Mouse (Mus musculus): Measurements from ENCODE around the gene Pygb. TPM values are rescaled to one million over a fixed set of nuclear protein-coding genes. Genes with fewer than 3 reads are reported as not detected.

The Pygb gene
- polyA plus RNA-seq, 1 experiment from 2014 or later: 62.4 TPM

DNA sequence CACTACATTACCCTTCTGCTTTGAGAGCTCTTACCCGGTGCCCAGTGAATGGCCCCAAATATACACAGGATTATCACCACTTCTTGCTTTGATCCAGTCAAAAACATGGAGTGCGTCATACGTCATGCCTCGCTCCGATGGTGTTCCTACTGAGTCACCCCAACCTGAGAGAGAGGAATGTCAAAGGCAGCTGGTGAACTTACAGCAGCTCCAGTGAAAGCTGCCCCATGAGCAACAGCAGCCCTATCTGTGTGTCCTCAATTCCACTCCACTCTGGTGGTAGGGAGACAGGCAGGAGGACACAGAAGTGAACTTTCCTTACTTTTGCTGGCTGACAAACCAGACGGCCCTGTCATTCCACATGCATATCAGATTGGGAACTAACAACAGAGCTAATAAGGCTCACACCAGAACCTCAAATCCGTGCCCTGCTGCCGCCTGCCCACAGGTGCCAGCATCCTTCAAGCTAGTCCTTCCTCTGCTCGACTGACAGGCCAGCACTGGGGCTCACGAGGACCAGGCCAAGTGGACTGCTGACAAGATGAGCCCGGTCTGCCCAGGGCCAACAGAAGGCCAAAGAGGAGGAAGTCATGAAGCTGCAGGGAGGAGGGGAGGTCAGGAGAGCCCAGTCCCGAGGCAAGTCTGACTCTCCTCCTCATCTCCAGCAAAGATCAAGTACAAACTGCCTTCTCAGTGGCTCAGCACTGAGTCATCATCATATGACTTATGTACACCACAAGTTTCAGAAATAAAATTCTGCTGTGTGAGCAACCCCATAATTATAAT, 53.3 kb downstream of the Pygb start:
- no peaks in the 10 kb centered on the region for H3K27me3 ChIP-seq (replicated peaks; ENCODE audit: control insufficient read depth, insufficient read depth, low read length)
- H3K36me3 ChIP-seq (ENCODE audit: control insufficient read depth, insufficient read depth, low read length): 0 out of 2 replicates have a peak, but pooled peaks cover 7% of the 10 kb centered on the region
- 74% methylated on average over 12 of the region's 12 CpGs for WGBS
- H3K9ac ChIP-seq (ENCODE audit: low read depth, low read length): no peak overlapping the region
- H3K27ac ChIP-seq (replicated peaks; ENCODE audit: low read depth, low read length): no peak overlapping the region
- no peak overlapping the region for H3K4me2 ChIP-seq (ENCODE audit: low read depth, low read length)
- H3K4me1 ChIP-seq (ENCODE audit: control insufficient read depth, insufficient read depth, low read length): no peaks in the 10 kb centered on the region
- DNase-seq (ENCODE audit: low spot score): no peak
- ATAC-seq (ENCODE audit: low read depth): no peak
- no peak overlapping the region for H3K4me3 ChIP-seq (ENCODE audit: low read depth, low read length)
- no peaks in the 10 kb centered on the region for H3K9me3 ChIP-seq (ENCODE audit: control insufficient read depth, low read length)

DNA sequence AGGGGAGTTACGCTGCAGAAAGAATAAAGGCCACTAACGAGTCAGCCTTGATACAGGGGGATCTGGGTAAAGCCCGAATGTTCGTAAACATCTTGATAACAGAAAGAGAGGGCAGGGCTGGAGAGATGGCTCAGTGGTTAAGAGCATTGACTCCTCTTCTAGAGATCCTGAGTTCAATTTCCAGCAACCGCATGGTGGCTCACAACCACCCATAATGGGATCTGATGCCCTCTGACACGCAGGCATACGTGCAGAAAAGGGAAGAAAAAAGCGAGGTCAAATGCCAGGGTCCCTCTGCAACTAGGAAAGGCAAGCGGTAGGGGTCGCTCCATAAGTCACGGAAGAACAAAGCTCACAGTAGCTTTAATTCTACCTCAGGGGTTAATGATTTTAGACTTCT, 54.6 kb downstream of the Pygb start:
- no peak overlapping the region for H3K9ac ChIP-seq (ENCODE audit: low read depth, low read length)
- H3K9me3 ChIP-seq (ENCODE audit: control insufficient read depth, low read length): no peaks in the 10 kb centered on the region
- no peak overlapping the region for H3K27ac ChIP-seq (replicated peaks; ENCODE audit: low read depth, low read length)
- no peak overlapping the region for H3K4me2 ChIP-seq (ENCODE audit: low read depth, low read length)
- WGBS: 76% methylated on average over 11 of the region's 11 CpGs
- ATAC-seq (ENCODE audit: low read depth): no peak
- H3K27me3 ChIP-seq (replicated peaks; ENCODE audit: control insufficient read depth, insufficient read depth, low read length): no peaks in the 10 kb centered on the region
- no peak overlapping the region for H3K4me3 ChIP-seq (ENCODE audit: low read depth, low read length)
- DNase-seq (ENCODE audit: low spot score): no peak
- 0 out of 2 replicates have a peak, but pooled peaks cover 6% of the 10 kb centered on the region for H3K36me3 ChIP-seq (ENCODE audit: control insufficient read depth, insufficient read depth, low read length)
- H3K4me1 ChIP-seq (ENCODE audit: control insufficient read depth, insufficient read depth, low read length): no peaks in the 10 kb centered on the region

DNA sequence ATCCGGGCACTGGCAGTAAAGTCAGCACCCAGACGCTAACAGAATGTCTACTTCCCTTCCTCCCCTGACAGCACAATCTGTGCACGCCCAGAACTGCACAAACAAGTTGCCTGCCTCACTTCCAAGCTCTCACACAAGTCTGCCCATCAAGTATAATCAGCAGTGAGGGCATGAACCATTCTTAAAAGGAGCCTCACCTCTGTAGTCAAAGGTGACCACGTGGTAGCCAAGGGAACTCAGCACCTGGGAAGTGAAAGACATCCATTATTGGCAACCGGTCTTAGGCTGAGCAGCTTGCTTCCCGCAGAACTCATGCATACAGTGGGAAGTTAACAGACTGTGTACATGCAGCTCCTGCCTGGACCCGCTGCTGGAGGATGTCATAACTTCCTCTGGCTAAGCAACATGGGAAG, 55.5 kb downstream of the Pygb start:
- no peak for DNase-seq (ENCODE audit: low spot score)
- Histone ChIP-seq H3K4me2 (ENCODE audit: low read depth, low read length) (no peak overlapping the region), H3K4me1 (ENCODE audit: control insufficient read depth, insufficient read depth, low read length) (no peaks in the 10 kb centered on the region), H3K36me3 (ENCODE audit: control insufficient read depth, insufficient read depth, low read length) (peaks cover 6% of the 10 kb centered on the region; the same call in 1 of the 2 replicates), H3K9me3 (ENCODE audit: control insufficient read depth, low read length) (no peaks in the 10 kb centered on the region), H3K27ac (replicated peaks; ENCODE audit: low read depth, low read length) (no peak overlapping the region), H3K4me3 (ENCODE audit: low read depth, low read length) (no peak overlapping the region), H3K9ac (ENCODE audit: low read depth, low read length) (no peak overlapping the region), H3K27me3 (replicated peaks; ENCODE audit: control insufficient read depth, insufficient read depth, low read length) (no peaks in the 10 kb centered on the region)
- WGBS: 70% methylated on average over 7 of the region's 7 CpGs
- no peak for ATAC-seq (ENCODE audit: low read depth)

DNA sequence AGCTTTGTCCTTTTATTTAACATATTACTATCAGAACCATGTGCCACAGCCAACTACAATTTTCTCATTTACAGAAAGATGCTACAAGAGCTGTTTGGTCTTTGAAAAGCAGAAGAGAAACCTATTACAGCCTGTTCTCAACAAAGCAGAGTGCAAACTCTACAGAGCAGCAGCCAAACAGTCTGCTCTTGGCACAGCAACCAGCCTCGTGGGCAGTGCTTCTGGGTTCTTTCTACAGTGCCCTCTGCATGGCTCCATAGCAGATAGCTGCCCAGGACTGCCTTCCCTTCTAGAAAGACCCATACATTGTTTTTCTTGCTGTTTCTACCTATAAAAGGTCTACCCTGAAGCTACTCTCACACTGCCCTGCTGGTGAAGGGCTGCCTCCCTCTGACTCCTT, 58.3 kb downstream of the Pygb start:
- Histone ChIP-seq H3K4me3 (ENCODE audit: low read depth, low read length) (no peak overlapping the region), H3K36me3 (ENCODE audit: control insufficient read depth, insufficient read depth, low read length) (no peaks in the 10 kb centered on the region; the same call in 1 of the 2 replicates), H3K9me3 (ENCODE audit: control insufficient read depth, low read length) (no peaks in the 10 kb centered on the region), H3K9ac (ENCODE audit: low read depth, low read length) (no peak overlapping the region), H3K4me1 (ENCODE audit: control insufficient read depth, insufficient read depth, low read length) (no peaks in the 10 kb centered on the region), H3K27me3 (replicated peaks; ENCODE audit: control insufficient read depth, insufficient read depth, low read length) (no peaks in the 10 kb centered on the region), H3K27ac (replicated peaks; ENCODE audit: low read depth, low read length) (no peak overlapping the region), H3K4me2 (ENCODE audit: low read depth, low read length) (no peak overlapping the region)
- ATAC-seq (ENCODE audit: low read depth) (no peak), DNase-seq (ENCODE audit: low spot score) (no peak)
- WGBS: 80% methylated on average over 1 of the region's 1 CpGs

DNA sequence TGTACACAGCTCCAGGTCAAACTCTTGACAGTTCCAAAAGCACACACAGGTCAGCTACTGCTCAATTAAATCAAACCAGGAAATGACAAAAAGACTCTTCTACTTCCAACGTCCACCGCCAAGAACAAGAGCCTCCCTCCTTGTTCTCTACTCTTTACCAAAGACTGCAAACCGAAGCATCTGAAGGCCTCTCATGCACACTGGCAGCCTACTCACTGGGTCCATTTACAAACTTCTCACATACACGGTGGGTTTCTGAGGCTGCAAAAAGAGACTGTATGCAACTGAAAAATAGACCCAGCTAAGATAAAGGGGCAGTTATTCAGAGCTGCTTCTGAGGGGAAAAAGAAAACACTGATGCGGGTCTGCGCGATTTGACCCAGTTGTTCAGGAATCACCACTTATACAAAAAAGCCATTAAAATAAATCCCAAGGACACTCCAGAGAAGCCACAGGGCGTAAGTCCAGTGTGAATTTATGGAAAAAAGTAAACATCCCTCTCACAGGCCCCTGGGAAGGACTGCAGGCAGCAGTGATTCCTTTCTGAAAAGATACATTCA, 61.0 kb downstream of the Pygb start:
- WGBS: 76% methylated on average over 8 of the region's 8 CpGs
- no peak for DNase-seq (ENCODE audit: low spot score)

DNA sequence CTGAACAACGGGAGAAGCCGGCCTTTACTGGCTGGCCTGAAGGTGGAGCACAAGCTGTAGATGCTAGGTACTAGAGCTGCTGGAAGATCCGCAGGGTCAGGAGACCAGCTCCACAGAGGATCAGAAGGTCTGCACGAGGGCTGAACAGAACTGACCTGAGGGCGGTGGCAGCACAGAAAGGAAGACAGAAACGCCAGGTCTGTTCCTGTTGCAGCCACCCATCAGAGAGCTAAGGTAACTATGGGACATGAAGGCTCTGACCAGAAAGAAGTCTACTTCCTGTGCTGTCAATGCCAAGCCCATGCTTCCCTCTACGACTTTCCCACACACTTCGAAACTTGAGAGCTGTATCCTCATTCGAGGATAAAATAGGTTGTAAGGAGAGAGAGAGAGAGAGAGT, 64.7 kb downstream of the Pygb start:
- Histone ChIP-seq H3K4me2 (ENCODE audit: low read depth, low read length) (no peak overlapping the region), H3K9ac (ENCODE audit: low read depth, low read length) (no peak overlapping the region), H3K36me3 (ENCODE audit: control insufficient read depth, insufficient read depth, low read length) (no peaks in the 10 kb centered on the region; the same call in 1 of the 2 replicates), H3K4me3 (ENCODE audit: low read depth, low read length) (no peak overlapping the region), H3K27ac (replicated peaks; ENCODE audit: low read depth, low read length) (no peak overlapping the region), H3K4me1 (ENCODE audit: control insufficient read depth, insufficient read depth, low read length) (no peaks in the 10 kb centered on the region), H3K9me3 (ENCODE audit: control insufficient read depth, low read length) (no peaks in the 10 kb centered on the region), H3K27me3 (replicated peaks; ENCODE audit: control insufficient read depth, insufficient read depth, low read length) (no peaks in the 10 kb centered on the region)
- no peak for ATAC-seq (ENCODE audit: low read depth)
- no peak for DNase-seq (ENCODE audit: low spot score)
- WGBS: 63% methylated on average over 9 of the region's 9 CpGs

More for the DNA sequence above, 61.0 kb downstream of the Pygb start:
- Histone ChIP-seq H3K36me3 (ENCODE audit: control insufficient read depth, insufficient read depth, low read length) (no peaks in the 10 kb centered on the region; the same call in 1 of the 2 replicates), H3K27ac (replicated peaks; ENCODE audit: low read depth, low read length) (no peak overlapping the region), H3K9ac (ENCODE audit: low read depth, low read length) (no peak overlapping the region), H3K4me2 (ENCODE audit: low read depth, low read length) (no peak overlapping the region), H3K4me1 (ENCODE audit: control insufficient read depth, insufficient read depth, low read length) (no peaks in the 10 kb centered on the region), H3K27me3 (replicated peaks; ENCODE audit: control insufficient read depth, insufficient read depth, low read length) (no peaks in the 10 kb centered on the region), H3K9me3 (ENCODE audit: control insufficient read depth, low read length) (no peaks in the 10 kb centered on the region), H3K4me3 (ENCODE audit: low read depth, low read length) (no peak overlapping the region)
- ATAC-seq (ENCODE audit: low read depth): no peak

DNA sequence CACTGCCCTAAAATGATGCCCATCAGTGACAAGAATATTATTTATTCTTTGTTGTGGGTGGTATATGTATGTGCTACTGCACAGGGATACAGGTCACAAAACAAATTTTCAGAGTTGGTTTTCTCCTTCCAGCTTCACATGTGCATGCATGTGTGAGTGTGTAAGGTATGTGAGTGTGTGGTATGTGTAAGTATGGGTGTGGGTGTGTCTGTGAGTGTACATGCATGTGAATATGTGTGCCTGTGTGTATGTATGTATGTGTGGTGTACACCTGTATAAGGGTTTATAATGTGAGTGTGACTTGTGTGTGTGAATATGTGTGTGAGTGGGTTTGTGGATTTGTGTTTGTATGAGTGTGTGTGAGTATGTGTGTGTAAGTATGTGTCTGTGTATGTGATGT, 68.7 kb downstream of the Pygb start:
- no peak for DNase-seq (ENCODE audit: low spot score)
- Histone ChIP-seq H3K27me3 (replicated peaks; ENCODE audit: control insufficient read depth, insufficient read depth, low read length) (no peaks in the 10 kb centered on the region), H3K36me3 (ENCODE audit: control insufficient read depth, insufficient read depth, low read length) (no peaks in the 10 kb centered on the region), H3K4me1 (ENCODE audit: control insufficient read depth, insufficient read depth, low read length) (no peaks in the 10 kb centered on the region), H3K4me3 (ENCODE audit: low read depth, low read length) (no peak overlapping the region), H3K9ac (ENCODE audit: low read depth, low read length) (no peak overlapping the region), H3K4me2 (ENCODE audit: low read depth, low read length) (no peak overlapping the region), H3K27ac (replicated peaks; ENCODE audit: low read depth, low read length) (no peak overlapping the region), H3K9me3 (ENCODE audit: control insufficient read depth, low read length) (no peaks in the 10 kb centered on the region)
- ATAC-seq (ENCODE audit: low read depth): no peak

DNA sequence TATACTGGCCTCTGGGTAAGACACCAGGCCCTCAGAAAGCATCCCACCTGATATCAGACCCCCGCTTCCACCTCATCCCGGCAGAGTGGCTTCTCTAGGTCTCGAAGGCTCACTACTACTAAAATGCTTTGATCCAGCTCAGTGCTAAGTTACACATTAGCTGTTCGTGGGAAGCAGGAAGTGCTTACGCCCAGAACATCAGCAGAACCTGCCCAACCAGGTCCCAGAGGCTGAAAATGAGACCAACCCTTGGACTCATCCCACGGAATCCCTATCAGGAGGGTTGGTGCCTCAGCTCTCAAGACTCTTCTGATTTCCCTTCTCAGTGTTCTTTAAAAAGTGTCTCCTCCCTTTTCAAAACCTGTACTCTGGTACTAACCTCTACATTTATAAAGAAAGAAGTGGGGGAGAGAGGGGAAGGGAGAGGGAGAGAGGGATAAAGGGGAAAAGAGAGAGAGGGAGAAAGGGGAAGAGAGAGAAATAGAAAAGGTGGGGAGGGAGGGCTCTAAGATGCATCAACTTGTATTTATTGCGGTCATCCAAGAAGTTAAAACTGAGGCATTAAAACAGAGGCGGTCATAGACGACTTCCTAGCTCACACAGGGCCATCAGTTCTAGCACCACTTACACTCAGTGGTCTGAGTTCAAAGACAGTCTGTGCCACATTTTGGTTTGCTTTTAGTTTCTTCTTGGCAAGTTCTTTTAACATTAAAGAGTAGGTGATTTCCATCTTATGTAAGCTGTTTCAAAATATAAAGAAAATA, 72.4 kb downstream of the Pygb start:
- no peak overlapping the region for H3K27ac ChIP-seq (replicated peaks; ENCODE audit: low read depth, low read length)
- no peaks in the 10 kb centered on the region for H3K27me3 ChIP-seq (replicated peaks; ENCODE audit: control insufficient read depth, insufficient read depth, low read length)
- H3K4me1 ChIP-seq (ENCODE audit: control insufficient read depth, insufficient read depth, low read length): no peaks in the 10 kb centered on the region
- ATAC-seq (ENCODE audit: low read depth) (no peak), DNase-seq (ENCODE audit: low spot score) (peak; percentile 17)
- no peaks in the 10 kb centered on the region for H3K9me3 ChIP-seq (ENCODE audit: control insufficient read depth, low read length)
- H3K36me3 ChIP-seq (ENCODE audit: control insufficient read depth, insufficient read depth, low read length): no peaks in the 10 kb centered on the region
- no peak overlapping the region for H3K4me3 ChIP-seq (ENCODE audit: low read depth, low read length)
- H3K4me2 ChIP-seq (ENCODE audit: low read depth, low read length): no peak overlapping the region
- 83% methylated on average over 9 of the region's 9 CpGs for WGBS
- no peak overlapping the region for H3K9ac ChIP-seq (ENCODE audit: low read depth, low read length)
